Mouse (Mus musculus) skeletal muscle tissue, adult 2 months (tissue): ENCODE data around the gene Cdkal1.

ENCODE experiments used
- DNase-seq: peaks from one replicate; pipeline ENCODE4 v3.0.0-alpha.2; 2012; ENCODE audit warnings: low read depth, low spot score

Cdkal1 gene

DNA sequence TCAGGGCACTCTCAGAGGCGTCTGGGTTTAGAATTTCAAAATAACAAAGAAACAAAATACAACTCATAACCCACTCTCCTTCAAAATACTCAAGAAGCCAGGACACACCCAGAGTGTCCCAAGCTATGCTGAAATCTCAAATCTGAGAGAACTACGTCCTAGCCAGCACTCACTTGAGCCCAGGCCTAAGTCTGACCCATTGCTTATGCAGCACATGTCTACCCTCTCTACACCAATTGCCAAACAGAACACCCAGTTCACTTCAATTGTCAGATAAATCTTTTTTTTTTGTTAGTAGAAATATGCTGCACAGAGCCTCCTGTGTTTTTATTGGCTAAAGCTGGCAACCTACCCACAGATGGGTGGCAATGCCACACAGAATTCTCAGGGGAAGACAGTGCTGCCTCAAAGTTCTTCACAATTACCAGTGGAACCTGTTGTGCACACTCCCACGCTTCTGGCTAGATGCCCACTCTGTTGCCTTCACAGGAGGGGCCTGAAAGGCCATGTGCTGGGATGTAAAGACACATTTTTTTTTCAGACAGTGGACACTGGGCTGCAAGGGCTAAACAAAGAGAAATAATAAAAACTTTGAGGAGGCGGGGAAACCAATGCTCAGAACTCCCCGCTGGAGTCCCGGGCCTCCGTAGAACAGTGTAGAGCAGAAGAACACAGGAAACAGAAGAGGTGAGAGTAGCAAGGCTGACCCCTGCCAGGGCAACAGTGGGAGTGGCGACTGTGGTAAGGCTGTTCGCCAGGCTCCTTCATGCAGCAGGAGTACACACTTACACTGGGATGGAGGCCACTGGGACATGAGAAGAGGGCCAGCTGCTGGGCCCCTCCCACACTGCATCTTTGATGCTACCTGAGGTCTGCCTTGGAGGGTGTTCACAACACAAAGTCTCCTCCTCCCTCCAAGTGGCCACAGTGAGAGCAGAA is 273.4 kb downstream of the Cdkal1 start:
- DNase-seq: no peak

DNA sequence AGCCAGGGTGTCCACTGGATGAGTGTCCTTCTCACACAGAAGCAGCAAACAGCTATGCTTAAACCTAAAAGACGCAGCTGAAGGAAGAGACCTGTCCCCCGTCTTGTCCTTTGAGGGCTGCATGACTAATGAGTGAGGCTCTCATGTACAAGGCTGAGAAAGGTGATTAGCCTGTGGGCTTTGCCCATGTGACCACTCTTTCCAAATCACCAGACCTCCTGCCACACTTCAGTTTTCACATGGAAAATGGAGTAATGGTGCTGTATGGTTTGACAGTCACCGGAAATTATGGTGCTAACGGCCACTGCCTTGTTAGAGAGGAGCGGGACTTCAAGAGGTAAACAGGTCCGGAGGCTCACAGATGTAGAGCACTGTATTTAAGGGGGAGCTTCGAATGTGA is 274.7 kb downstream of the Cdkal1 start:
- DNase-seq: no peak

DNA sequence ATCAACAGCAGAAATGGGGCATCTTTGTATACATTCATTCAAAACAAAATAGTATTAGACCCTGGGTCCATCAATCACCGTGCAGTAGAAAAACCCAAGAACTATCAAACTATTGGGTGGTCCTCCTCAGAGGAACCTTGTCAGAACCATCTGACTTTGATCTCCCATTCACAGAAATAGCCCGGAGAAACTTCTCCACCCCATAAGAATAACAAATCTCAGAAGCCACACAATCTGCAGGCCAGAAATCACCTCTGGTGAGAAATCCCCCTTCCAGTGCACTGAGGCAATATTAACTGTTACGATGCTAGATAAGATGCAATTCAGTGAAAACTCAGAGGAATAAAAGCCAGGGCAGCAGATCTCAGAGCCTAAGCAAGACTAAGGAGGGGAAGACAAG is 275.5 kb downstream of the Cdkal1 start:
- no peak for DNase-seq

DNA sequence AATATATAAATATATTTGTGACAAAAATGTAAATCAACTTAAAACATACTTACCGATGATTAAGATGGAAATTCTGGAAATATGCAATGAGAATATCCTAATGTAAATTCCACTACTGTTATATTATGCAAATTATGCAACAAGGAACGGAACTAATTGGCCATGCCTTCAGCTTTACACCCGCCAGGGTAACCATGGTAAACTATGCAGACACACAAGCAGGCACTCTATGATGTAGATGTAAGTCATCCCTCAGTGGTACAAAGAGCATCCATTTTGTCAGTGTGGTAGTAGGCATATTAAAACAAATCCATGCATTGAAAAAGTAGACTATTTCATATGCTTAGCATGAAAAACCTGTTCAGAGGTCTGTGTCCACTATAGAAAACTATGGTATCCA is 276.9 kb downstream of the Cdkal1 start:
- DNase-seq: no peak

DNA sequence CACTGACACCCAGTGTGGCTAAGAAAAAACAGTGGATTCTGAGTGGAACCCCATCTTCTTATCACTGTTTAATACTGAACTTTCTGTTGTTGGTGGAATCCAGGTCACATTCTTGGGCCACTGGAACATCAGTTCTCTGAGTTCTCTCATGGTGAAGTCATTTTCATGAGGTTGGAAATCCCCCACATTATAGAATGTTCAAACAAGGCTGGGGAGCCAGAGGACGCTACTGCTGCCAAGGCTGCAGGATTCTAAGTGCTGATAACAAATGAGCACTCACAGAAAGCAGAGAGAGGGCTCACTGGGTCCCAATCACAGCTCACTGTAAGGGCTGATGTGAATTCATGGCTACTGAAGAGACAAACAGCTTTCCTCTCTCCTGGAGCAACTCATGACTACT is 280.7 kb downstream of the Cdkal1 start:
- DNase-seq: no peak

DNA sequence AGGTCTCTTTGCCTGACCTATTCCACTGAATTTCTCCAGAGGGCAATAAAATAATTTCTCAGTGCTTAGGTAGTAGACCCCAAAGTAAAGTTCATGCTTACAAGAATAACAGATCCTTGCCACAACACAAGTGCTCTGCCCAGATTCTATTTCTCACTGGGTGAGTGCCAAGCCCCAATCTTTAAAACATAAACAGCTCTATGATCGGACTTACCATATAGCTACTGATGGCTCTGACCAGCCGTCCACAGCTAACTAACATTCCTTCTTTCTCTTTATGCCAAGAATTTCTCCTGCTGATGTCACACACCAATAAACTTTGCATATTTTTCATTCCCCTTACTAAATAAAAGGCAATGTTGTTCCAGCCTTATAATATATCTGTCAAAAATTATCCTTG is 283.0 kb downstream of the Cdkal1 start:
- no peak for DNase-seq

DNA sequence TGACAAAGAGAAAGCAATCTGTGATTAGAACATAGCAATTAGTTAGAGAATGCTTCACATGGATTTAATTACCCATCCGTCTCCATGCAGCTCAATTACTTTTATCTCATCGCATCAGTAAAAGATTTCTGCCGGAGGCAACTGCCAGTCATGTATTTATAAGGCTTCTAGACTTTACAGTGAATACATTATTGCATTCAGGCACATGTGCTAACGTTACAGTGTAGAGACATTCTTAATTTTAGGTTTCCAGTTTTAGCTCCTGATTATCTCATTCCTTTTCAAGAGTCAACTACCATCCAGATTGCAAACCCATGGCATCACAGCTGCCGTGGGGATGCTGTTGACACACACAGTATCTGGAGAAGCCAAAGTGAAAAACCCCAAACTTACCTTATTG is 289.8 kb downstream of the Cdkal1 start:
- no peak for DNase-seq

DNA sequence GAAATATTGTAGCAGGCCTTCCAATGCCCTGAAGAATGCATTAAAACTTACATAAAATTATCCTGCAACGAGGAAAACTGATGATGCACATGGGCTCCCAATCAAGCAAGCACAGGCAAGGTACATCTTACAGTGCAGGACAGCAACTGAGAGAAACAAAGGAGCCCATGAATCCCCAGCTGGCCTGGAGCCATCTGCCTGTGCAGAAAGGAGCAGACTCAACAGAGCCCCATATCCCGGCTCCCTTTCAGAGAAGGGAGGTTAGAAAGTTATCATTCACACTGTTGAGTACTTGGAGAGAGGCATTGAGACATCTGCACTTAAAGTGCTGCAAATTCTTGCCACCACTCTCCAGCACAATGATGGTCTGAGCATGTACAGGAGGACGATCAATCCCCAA is 296.3 kb downstream of the Cdkal1 start:
- no peak for DNase-seq

DNA sequence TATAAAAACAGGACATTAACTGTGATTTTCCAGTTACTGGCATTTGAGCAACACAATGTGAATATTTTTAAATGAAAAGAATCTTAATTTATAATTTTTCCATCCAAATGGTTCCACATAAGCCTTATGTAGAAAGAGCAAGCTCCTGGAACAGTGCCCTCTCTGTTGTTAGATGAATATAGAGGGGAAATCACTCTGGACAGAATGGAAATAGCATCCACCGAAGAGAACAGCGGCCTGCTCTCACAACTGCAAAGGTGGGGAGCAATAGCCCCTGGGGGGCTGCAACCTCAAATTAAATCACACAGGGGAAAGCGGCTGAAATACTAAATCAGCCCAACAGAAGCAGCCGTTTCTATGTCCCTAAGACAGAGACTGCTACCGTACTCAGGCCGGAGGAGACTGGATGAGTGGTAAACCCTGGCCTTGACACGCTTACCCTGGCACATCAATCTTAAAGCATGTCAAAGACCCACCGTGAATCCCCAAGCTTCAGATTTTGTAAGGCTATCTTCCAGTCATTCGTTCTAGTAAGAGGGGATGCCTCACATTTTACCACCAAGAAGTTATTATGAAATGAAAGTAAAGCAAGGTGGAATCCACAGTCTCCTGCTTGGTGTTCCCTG is 300.2 kb downstream of the Cdkal1 start:
- no peak for DNase-seq

DNA sequence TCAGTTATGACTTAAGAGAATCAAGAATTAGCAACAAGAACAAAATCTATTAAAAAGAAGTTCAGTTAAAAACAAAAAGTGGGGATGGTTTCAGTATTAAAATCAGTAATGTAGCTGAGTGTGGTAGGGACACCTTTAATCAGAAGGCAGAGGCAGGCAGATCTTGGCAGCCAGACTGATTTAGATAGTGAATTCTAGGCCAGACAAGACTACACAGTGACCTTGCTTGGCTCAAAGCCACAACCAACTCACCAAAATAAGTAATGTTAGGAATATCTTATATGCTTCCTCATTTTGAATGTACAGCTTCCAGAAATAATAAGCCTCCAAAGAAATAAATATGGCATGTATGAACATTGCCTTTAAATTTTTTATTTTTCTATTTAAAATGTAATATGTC is 301.7 kb downstream of the Cdkal1 start:
- no peak for DNase-seq

DNA sequence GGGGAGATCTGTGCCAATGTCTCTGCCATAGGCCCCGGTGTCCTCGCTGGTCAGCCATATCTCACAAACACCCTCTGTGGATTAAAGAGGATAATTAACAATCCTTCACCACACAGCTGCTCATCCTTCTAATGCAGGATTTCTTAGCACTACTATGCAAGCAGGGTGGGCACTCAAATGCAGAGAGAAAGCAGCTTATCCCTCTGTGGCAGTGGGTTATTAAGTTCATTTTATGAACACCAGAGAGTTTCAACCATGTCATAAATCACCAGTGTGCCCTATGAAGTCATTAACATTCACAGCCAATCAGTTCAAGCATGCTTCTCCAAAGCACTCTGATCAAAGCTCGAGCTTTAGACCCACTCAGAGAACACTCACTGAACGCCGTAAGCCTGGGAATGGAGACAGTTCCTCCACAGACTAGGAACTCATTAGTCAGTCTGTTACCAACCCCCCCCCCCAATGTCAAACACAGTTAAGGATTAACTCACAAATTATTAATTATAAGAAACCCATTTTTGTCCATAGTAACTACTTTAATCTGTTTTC is 303.1 kb downstream of the Cdkal1 start:
- DNase-seq: no peak

DNA sequence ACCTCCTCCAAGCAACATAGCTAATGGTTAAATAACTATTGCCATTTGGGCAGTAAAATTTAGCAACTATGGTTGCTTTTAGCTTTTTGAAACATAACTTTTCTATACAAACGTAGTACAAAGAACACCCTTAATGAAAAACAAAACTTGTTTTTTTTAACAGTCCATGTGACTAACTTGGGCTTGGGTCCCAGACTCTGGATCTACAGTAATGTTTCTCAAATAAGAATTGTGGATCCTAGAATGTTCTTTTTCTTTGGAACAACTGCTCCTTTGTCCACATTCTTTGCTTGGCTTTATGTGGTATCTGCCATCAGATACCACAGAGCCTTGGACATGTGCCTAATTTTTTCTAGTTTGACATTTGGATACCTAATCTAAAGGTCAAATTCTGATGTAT is 304.6 kb downstream of the Cdkal1 start:
- no peak for DNase-seq

DNA sequence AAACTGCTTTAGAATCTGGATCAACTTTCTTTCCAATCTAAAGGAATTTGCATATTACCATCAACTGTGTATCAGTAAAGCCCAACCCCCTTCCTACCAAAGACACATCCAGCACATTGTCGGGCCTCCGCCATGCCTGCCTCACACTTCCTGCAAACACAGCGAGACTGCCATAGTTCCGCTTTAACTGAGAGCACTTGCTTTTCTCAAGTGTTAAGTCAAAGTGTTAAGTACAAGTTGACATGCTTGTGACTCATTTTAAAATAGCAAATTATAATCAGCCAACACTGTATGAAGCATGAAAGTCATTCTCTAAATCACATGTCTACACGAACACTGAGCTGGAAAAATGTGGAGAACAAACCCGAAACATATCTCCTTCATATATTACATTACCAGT is 305.3 kb downstream of the Cdkal1 start:
- no peak for DNase-seq

DNA sequence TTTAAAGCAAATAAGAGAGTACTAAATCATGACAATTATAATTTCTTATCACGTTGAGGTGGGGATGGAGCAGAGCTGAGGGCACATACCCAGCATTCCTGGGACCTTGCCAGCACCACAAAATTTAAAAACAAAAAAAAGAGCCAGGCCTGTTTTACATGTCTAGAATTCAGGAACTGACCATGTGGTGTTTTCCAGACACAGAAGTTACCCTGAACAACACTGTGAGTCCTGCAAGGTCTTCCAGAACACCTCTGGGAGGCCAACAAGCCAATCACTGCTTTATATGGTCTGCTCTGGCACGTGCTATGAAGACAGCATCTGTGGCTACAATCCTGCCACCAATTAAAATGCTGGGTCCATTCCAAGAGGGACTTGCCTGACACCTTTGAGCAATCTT is 305.7 kb downstream of the Cdkal1 start:
- DNase-seq: no peak

DNA sequence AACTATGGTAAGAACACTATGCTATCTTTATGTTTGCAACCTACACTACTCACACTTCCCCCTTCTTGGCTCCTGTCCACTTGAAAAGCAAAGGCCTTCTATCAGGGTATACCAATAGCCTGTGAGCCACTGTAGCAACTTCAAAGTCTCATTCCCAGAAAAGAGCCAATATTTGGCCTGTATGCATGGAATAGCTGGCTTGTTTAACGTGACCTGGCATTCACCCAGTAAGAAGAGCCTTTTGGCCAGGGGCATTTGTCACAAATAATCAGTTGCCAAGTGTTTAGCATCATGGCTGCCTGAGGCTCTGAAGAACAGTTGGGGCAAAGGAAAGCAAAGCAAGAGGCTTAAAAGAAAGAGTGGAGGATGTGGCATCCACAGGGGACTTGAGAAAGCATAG is 317.6 kb downstream of the Cdkal1 start:
- DNase-seq: no peak

DNA sequence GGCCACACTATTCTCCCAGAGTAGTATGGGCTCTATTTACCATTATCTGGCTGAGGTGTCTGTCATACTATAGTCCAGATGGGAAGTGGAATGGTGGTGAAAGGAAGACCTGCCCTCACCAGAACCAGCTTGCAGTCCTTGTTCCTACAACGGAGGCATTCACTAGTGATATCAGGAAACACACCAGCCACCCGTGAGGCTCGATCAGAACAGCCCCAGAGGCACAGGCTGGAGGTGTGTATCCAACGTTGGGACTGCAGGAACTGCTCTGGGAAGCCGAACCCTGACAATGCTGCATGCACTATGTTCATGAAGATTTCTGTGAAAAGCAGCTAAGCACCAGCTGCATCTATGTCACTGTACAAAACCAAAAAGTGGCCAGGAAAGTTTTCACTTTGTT is 321.9 kb downstream of the Cdkal1 start:
- DNase-seq: no peak

DNA sequence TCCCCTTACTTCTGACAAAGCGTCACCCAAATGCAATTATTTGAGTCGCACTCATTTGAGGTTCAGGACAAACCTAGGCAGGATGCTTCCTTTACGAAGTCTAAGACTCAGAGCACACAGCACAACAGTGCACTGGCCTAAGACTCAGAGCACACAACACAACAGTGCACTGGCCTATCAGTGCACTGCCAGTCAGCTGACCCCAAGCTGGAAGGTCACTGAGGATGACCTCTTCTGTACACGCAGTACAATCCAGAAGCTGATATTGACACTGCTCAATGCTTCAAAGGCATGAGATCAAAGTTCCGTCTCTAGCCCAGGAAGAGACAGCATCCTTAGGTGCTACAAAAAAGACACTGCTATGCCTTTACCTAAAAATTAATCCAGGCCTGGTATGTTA is 327.1 kb downstream of the Cdkal1 start:
- DNase-seq: no peak

DNA sequence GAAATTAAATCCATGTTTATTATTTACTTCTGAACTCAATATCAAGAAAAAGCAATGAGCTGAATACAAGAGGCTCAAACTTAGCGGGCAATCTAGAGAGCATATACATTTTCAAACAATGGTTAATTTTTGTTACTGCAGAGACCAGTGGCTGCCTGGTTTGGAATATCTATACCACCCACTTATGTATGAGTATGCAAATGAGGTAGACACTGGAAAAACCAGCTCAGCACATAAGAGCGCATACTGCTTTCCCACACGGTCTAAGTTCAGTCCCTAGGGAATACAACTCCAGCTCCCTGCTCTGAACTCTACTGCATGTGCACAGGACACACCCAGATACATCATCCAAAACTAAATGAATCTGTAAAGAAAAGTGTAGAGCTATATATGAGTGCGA is 334.2 kb downstream of the Cdkal1 start:
- no peak for DNase-seq

DNA sequence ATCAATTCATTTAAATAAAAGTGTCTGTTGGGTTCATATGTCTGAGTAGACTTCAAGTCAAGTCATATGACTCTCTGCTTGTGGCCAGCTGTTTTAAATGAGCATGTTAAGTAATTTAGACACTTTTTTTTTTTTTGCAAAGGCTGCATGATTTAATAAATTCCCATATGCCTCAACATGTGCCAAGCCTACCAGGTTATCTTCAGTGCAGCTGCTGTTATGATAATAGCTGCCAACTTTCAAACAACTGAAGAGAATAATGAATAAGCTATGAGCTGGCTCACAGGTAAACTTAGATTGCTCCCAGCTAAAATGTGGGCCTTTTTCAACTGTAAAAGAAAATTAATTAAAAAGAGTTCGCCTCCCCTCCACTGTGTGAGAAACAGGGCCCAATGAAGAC is 341.4 kb downstream of the Cdkal1 start:
- no peak for DNase-seq

DNA sequence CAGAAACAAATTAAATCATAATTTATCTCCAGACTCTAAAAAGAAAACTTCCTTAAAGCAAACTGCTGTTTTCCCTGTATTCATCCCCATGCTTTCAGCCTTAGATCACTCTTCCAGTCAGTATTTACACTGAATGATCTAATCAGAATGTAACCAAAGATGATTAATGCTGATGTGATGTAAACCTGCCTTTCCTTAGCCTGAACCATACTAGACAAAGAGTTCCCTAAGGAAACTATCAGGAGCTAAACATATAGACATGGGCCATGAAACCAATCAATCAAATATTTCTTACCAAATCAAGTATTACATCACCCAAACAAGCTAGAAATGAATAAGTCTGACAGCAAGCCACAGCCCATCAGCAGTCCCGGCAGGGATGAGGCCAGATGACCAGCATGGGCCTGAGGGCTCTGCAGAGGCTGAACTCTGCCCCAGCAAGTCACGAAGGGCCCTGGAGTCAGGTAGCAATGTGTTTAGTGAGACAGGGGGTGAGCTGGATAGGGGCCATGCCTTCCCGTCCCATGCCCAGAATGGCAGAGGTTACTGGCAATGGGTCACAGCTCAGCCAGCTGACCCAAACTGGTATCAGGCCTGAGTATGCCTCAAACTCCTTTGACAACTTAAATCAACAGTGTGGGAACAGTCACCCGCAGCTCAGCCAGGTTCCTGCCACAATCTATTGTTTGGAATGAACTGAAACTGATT is 350.5 kb downstream of the Cdkal1 start:
- DNase-seq: peak; percentile 23

DNA sequence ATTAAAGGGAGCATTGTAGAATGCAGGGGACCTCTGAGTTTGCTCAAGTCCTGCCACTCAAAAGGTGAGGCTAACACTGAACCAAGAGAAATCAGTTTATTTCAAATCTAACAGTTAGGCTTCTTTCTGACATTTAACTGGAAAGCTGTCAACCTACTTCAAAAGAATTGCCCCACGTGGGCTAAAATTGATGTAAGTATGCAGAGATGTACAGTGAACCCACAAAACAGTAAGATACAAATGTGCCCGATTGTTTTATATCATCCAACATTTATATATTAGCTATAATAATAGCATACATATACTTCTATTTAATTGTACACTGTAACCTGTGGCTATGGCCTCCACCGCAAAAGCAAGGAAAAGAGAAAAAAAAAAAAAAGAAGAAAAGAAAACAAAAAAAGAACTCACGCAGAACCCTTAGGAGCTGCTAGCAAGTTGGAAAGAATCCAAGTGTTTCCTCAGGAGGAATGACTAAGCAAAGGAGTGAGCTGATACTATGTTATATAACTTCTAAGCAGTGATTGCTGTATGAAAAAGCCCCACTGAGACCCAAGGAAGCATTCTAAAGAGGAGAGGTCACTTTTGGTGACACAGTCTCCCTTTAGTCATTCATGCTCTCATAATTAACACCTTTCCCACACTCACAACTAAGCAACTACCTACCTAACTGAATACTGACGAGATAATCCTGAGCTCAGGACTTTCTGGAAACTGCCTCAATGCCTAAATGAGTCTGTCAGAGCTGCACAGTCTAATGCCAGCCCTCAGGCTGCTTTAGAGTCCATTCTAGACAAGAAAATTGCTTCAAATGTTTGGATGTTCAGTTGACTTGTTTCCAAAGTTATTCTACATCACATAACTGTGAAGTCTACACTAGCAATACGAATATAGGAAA is 352.1 kb downstream of the Cdkal1 start:
- DNase-seq: peak; percentile 87
